Mouse (Mus musculus): ENCODE results near the gene Hbs1l. TPM values are rescaled to one million over a fixed set of nuclear protein-coding genes. Genes with fewer than 3 reads are reported as not detected.

The Hbs1l gene
- total and polyA plus RNA-seq, 2 experiments from 2014 or later, result 61.3 to 78.3 TPM

- Histone ChIP-seq H3K4me3 (ENCODE audit: low read length) (no peak overlapping the region), H3K9ac (replicated peaks; ENCODE audit: low read length) (no peak overlapping the region), H3K36me3 (ENCODE audit: insufficient read depth, low read length) (no peaks in the 10 kb centered on the region), H3K4me1 (ENCODE audit: insufficient read depth, low read length) (no peaks in the 10 kb centered on the region), H3K9me3 (ENCODE audit: low read length) (no peaks in the 10 kb centered on the region), H3K27ac (no peak overlapping the region), H3K27me3 (ENCODE audit: insufficient read depth, low read length) (no peaks in the 10 kb centered on the region), H3K4me2 (ENCODE audit: low read depth, low read length) (no peak overlapping the region)
- WGBS, result 73% methylated on average over 6 of the region's 6 CpGs
- no peak for ATAC-seq
- TF ChIP-seq CTCF (IDR thresholded peaks at IDR 0.05; ENCODE audit: low read depth), result no peak
- DNase-seq (ENCODE audit: low spot score), result no peak
These were observed 115.9 kb downstream of the Hbs1l start for GRCm38 (mm10) chr10:21411621-21412205.

- no peaks in the 10 kb centered on the region for H3K27me3 ChIP-seq (ENCODE audit: insufficient read depth, low read length)
- WGBS, result 85% methylated on average over 4 of the region's 4 CpGs
- no peak for DNase-seq (ENCODE audit: low spot score)
- H3K4me3 ChIP-seq (ENCODE audit: low read length), result no peak overlapping the region
- H3K4me1 ChIP-seq (ENCODE audit: insufficient read depth, low read length), result no peaks in the 10 kb centered on the region
- ATAC-seq, result no peak
- H3K4me2 ChIP-seq (ENCODE audit: low read depth, low read length), result no peak overlapping the region
- no peak overlapping the region for H3K27ac ChIP-seq
- TF ChIP-seq CTCF (IDR thresholded peaks at IDR 0.05; ENCODE audit: low read depth), result no peak
- no peaks in the 10 kb centered on the region for H3K36me3 ChIP-seq (ENCODE audit: insufficient read depth, low read length)
- H3K9ac ChIP-seq (replicated peaks; ENCODE audit: low read length), result no peak overlapping the region
- no peaks in the 10 kb centered on the region for H3K9me3 ChIP-seq (ENCODE audit: low read length)
These were observed 119.3 kb downstream of the Hbs1l start for GRCm38 (mm10) chr10:21415031-21415430.

- ATAC-seq (no peak), DNase-seq (ENCODE audit: low spot score) (no peak)
- H3K4me2 ChIP-seq (ENCODE audit: low read depth, low read length), result no peak overlapping the region
- H3K27me3 ChIP-seq (ENCODE audit: insufficient read depth, low read length), result no peaks in the 10 kb centered on the region
- no peaks in the 10 kb centered on the region for H3K4me1 ChIP-seq (ENCODE audit: insufficient read depth, low read length)
- H3K9ac ChIP-seq (replicated peaks; ENCODE audit: low read length), result no peak overlapping the region
- H3K27ac ChIP-seq, result no peak overlapping the region
- WGBS, result 85% methylated on average over 5 of the region's 5 CpGs
- H3K4me3 ChIP-seq (ENCODE audit: low read length), result no peak overlapping the region
- H3K36me3 ChIP-seq (ENCODE audit: insufficient read depth, low read length), result no peaks in the 10 kb centered on the region
- no peak for TF ChIP-seq CTCF (IDR thresholded peaks at IDR 0.05; ENCODE audit: low read depth)
- no peaks in the 10 kb centered on the region for H3K9me3 ChIP-seq (ENCODE audit: low read length)
These were observed 120.4 kb downstream of the Hbs1l start for GRCm38 (mm10) chr10:21416184-21416583.

Other genes with a start within 250 kb of the Hbs1l start
- gene Myb, start 135.0 kb upstream of the Hbs1l start, total RNA-seq (2014; rRNA removed), result 3.3 and 4.0 TPM in 2 replicates
- gene Myb, start 135.0 kb upstream of the Hbs1l start, polyA plus RNA-seq (2015; fragmentation: Nextera tagmentation; extraction: Ambion mirVana), result 2.0 and 2.2 TPM in 2 replicates
- gene Aldh8a1, start 81.3 kb downstream of the Hbs1l start, total RNA-seq (2014; rRNA removed), result not detected in 2 replicates
- not detected in 2 replicates for gene Aldh8a1, start 81.3 kb downstream of the Hbs1l start, polyA plus RNA-seq (2015; fragmentation: Nextera tagmentation; extraction: Ambion mirVana)

Data from hindbrain, postnatal 0 days (tissue).